Mouse (Mus musculus): Measurements from ENCODE around the gene Nbea.

The Nbea gene

GRCm38 (mm10) chr3:55785266-55785980 lies 398.1 kb downstream of the Nbea start:
- DNase-seq (ENCODE audit: low read depth in 2 of 2, low spot score in 2 of 2), result no peak

- no peak for DNase-seq (ENCODE audit: low read depth in 2 of 2, low spot score in 2 of 2)
Measured at GRCm38 (mm10) chr3:55784101-55784500, 399.4 kb downstream of the Nbea start.

DNA sequence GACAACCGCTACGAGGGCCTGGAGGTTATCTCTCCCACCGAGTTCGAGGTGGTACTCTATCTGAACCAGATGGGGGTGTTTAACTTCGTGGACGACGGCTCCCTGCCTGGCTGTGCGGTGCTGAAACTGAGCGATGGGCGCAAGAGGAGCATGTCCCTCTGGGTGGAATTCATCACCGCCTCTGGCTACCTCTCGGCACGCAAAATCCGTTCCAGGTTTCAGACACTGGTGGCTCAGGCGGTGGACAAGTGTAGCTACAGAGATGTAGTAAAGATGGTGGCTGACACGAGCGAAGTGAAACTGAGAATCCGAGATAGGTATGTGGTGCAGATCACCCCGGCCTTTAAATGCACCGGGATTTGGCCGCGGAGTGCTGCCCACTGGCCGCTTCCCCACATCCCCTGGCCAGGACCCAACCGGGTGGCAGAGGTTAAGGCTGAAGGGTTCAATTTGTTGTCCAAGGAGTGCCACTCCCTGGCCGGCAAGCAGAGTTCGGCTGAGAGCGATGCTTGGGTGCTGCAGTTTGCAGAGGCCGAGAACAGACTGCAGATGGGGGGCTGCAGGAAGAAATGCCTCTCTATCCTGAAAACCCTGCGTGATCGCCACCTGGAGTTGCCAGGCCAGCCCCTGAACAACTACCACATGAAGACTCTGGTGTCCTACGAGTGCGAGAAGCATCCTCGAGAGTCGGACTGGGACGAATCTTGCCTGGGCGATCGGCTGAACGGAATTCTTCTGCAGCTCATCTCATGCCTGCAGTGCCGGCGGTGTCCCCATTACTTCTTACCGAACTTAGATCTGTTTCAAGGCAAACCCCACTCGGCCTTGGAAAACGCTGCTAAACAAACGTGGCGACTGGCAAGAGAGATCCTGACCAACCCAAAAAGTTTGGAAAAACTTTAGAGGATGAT lies 400.1 kb downstream of the Nbea start:
- DNase-seq (ENCODE audit: low read depth in 2 of 2, low spot score in 2 of 2), result no peak

- DNase-seq (ENCODE audit: low read depth in 2 of 2, low spot score in 2 of 2), result no peak
Measured at GRCm38 (mm10) chr3:55782771-55783170, 400.7 kb downstream of the Nbea start.

DNA sequence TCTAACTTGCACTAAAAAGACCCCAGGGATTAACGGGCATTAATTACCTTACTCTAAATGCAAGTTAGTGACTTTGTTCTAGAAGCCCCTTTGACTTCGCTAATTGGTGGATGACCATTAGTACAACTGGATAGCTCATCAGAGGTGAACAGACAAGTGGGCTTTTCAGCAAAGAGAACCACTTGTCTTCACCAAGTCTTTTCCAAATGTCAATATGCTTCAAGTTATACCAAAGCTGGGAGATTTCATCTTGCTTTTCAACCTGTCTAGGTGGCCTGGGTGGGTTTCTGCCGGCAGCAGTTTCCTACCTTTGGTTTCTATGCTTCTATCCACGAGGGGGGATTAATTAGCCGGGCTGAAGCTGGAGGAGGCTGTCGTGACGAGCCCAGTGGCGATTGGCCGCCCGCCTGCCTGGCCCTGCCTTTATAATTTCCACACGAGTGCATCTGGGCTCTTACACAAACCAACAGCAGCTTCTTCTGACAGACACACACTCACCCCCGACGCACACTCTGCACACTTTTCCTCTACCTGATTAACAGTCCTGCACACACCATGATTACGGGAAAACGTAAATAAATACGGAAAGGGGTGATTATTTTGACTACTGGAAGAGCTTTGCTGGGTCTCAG lies 401.3 kb downstream of the Nbea start, which contains the start of gene Mab21l1:
Gene Mab21l1 (plus strand): TSS at position 455 of the 632 bp plus-strand sequence.
- DNase-seq (ENCODE audit: low read depth in 2 of 2, low spot score in 2 of 2), result no peak

DNA sequence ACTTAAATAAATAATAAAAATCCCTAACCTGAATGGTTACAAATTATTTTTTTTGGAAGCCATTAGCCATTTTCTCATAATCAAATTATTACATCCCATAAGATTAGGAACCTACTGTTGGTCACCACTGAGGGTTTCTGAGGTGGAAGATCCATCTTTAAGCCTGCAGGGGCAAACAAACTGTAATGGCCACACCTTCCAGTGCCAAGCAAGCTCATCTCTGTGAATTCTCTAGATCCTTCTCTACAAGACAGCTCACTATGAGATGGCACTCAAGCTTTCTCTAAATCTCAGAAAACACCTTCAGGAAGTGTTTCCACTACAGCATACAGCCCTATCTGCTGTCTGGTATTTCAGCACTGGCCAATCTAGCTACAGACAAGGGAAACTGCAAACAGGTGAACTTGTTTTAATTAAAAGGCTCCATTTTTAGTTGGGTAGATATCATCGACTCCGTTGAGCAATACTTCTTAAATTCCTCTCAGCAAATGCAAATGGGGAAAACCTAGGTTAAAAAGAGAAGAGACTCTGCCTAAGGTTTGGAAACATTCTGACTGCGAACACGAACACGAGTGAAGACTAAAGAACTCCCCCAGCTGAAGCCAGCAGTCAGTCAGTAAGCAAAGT lies 402.0 kb downstream of the Nbea start:
- DNase-seq (ENCODE audit: low read depth in 2 of 2, low spot score in 2 of 2), result no peak

- no peak for DNase-seq (ENCODE audit: low read depth in 2 of 2, low spot score in 2 of 2)
Measured at GRCm38 (mm10) chr3:55780120-55781070, 403.1 kb downstream of the Nbea start.

- no peak for DNase-seq (ENCODE audit: low read depth in 2 of 2, low spot score in 2 of 2)
Measured at GRCm38 (mm10) chr3:55778764-55779730, 404.5 kb downstream of the Nbea start.

DNA sequence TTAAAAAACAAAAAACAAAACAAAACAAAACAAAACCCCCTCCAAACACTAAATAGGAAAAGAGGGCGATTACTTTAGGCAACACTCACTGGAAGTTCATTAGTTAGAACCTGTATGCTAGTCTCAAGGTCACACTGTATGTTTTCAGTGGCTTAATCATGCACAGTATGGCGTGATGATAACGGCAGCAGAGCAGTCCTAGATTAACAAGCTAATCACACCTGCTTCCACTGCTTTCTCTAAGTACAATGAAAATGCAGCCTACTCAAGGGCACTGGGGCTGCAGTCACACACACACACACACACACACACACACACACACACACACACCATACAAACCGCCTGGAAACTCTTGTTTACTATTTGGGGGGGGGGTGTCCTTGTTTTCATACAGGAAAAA lies 406.0 kb downstream of the Nbea start:
- no peak for DNase-seq (ENCODE audit: low read depth in 2 of 2, low spot score in 2 of 2)

GRCm38 (mm10) chr3:55775753-55776152 lies 407.7 kb downstream of the Nbea start:
- no peak for DNase-seq (ENCODE audit: low read depth in 2 of 2, low spot score in 2 of 2)

DNA sequence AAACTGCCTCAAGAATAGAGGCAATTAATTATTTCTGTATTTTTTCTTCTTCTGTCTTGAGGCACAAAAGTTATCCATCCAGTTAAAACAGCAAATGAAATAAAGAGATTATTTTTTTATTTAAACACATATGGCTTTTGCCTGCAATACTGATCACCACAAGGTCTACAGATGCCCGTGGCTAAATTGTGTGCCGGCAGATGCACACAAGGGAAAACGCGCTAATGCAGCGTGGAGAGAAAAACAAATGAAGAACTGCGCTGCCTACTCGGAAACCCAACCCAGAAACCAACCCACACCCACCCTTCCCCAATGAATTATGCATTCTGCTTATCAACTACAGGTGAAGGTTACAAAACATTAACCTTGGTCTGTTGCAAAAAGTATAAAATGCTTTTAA lies 408.3 kb downstream of the Nbea start:
- no peak for DNase-seq (ENCODE audit: low read depth in 2 of 2, low spot score in 2 of 2)

DNA sequence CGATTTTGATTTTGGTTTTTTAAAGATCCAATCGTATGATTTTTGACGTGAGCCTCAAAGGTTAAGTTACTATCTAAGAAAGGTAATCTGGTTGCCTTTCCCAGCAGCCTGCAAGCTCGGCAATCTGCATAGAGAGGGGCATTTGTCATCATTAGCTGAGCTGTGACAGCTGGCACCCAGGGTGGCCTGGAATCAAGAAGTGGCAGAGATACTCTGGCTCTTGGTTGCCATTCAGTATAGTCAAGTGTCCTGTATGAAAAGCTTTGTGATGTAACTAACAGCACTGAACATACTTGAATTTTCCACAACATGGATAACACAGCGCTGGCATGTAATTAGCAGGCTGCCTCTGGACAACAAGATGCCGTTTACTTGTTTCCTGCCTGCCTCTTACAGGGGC lies 409.3 kb downstream of the Nbea start:
- no peak for DNase-seq (ENCODE audit: low read depth in 2 of 2, low spot score in 2 of 2)

DNA sequence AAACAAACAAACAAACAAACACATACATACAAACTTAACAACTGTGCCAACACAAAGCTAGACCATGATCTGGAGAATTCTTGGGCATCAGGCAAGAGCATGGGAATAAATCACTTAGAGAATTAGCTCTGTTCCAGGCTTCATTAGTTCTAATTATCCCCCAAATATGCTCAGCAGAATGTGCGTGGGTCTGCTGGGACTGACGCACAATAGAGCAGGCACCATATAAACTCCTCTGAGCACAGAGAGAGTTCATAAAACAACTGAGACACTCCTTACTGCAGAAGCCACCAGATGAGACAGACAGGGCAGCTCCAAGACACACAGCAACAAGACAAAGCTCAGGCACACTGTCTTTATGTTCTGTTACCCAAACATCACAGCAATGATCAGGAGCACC lies 414.2 kb downstream of the Nbea start:
- DNase-seq (ENCODE audit: low read depth in 2 of 2, low spot score in 2 of 2), result no peak

- DNase-seq (ENCODE audit: low read depth in 2 of 2, low spot score in 2 of 2), result no peak
Measured at GRCm38 (mm10) chr3:55768654-55769053, 414.8 kb downstream of the Nbea start.

- DNase-seq (ENCODE audit: low read depth in 2 of 2, low spot score in 2 of 2), result no peak
Measured at GRCm38 (mm10) chr3:55763591-55763990, 419.9 kb downstream of the Nbea start.

- no peak for DNase-seq (ENCODE audit: low read depth in 2 of 2, low spot score in 2 of 2)
Measured at GRCm38 (mm10) chr3:55758297-55758696, 425.2 kb downstream of the Nbea start.

DNA sequence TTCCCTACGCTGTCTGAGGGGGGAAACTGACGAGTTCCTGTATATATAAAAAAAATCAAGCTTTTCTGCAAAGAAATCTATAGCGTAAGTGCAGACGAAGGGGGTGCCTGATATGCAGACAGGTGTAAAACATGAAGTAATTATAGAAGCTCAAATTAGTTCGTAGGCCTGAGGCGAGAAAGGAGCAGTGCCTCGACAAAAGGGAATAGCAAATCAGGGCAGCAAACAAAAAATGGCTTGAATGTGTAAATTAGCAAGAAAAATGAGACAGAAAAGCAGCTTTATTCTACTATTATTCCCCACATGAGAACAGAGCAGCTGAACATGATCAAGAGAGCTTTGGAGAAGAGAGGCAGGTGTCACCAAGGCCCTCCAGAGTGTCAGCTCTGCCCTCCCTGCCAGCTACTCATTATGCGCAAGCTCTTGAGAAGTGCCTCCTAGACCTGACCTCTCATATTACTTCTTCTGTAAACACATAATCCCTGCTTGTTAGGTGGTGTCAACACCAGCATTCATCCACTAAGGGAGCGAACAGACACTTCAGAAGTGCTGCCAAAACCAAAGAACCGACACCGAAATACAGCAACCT lies 426.8 kb downstream of the Nbea start:
- no peak for DNase-seq (ENCODE audit: low read depth in 2 of 2, low spot score in 2 of 2)

GRCm38 (mm10) chr3:55755805-55756601 lies 427.5 kb downstream of the Nbea start:
- no peak for DNase-seq (ENCODE audit: low read depth in 2 of 2, low spot score in 2 of 2)
